Comparison of ENCODE assay signal across 10 mouse cellular contexts in the genomic region with DNA sequence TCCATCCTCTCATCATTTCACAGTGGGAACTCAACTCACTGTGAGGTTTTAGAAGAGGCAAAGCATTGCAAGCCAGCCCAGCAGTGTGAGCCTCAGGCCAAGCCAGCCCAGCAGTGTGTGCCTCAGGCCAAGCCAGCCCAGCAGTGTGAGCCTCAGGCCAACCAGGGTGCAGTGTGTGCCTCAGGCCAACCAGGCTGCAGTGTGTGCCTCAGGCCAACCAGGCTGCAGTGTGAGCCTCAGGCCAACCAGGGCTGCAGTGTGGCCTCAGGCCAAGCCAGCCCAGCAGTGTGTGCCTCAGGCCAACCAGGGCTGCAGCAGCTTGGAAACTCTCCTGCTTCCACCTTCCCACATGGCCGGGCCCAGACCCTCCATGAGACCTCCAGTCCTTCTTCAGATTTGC.
A peak's percentile ranks its signal among the peaks of the same experiment; 100 is the strongest.
DNase-seq lines count a peak whose midpoint lies in the region; ATAC-seq lines count a peak whose summit lies in the region.
"Had no signal": no experiment of that assay in that cellular context is flagged by ENCODE, and none has a peak within 500 bp of the region (broad histone marks: within the 10 kb centered on the region; RNA-seq: fewer than 3 reads in every experiment).

No protein-coding gene starts in this region.

- peak overlapping the region; percentile 52; the same call in 1 of the 2 replicates for H3K27ac ChIP-seq in intestine, embryonic 16.5 days (ENCODE audit: low read length)
- H3K27ac ChIP-seq: midbrain, embryonic 12.5 days had no signal

- H3K4me1 ChIP-seq in intestine, embryonic 16.5 days (ENCODE audit: control insufficient read depth, insufficient read depth, low read length) = peaks cover 29% of the 10 kb centered on the region

- DNase-seq in adrenal gland, postnatal 14 days = peak; percentile 43
- no peak for DNase-seq in adrenal gland, adult 8-10 months
- DNase-seq in kidney, postnatal 10 days = peak; percentile 69
- no peak for DNase-seq in kidney, adult 8-10 months
- DNase-seq in retina, postnatal 1 day = peak; percentile 61
- no peak for DNase-seq in frontal cortex, adult 2 months (ENCODE audit: extremely low spot score in 1 of 2, low spot score in 1 of 2)
- DNase-seq in cerebellum, adult 9-11 months = no peak
- DNase-seq: adrenal gland, postnatal 10 days had no signal

- no peak overlapping the region for H3K4me3 ChIP-seq in intestine, embryonic 16.5 days (ENCODE audit: low read length)
- H3K4me3 ChIP-seq: midbrain, embryonic 12.5 days had no signal

- no peak overlapping the region for H3K4me2 ChIP-seq in intestine, embryonic 16.5 days (ENCODE audit: low read depth, low read length)
- H3K4me2 ChIP-seq: midbrain, embryonic 12.5 days had no signal

- no peak overlapping the region for H3K9ac ChIP-seq in intestine, embryonic 16.5 days (ENCODE audit: low read depth, low read length)
- H3K9ac ChIP-seq: midbrain, embryonic 12.5 days had no signal

- ATAC-seq in intestine, embryonic 16.5 days = peak; percentile 57

- no peaks in the 10 kb centered on the region for H3K27me3 ChIP-seq in intestine, embryonic 16.5 days (replicated peaks; ENCODE audit: control insufficient read depth, insufficient read depth, low read length)

- no peaks in the 10 kb centered on the region for H3K36me3 ChIP-seq in intestine, embryonic 16.5 days (ENCODE audit: control insufficient read depth, insufficient read depth, low read length)
- H3K36me3 ChIP-seq: midbrain, embryonic 12.5 days had no signal

- H3K9me3 ChIP-seq in intestine, embryonic 16.5 days (ENCODE audit: control insufficient read depth, low read length) = no peaks in the 10 kb centered on the region
- H3K9me3 ChIP-seq: midbrain, embryonic 12.5 days had no signal

- 53% methylated on average over 1 of the region's 1 CpGs for WGBS in intestine, embryonic 16.5 days

Comparison
In these comparisons a context has a peak if more than half of its experiments do, and no peak if none do; other contexts are left out.
1. DNase-seq: peak in adrenal gland, postnatal 14 days (single experiment), kidney, postnatal 10 days (single experiment) and retina, postnatal 1 day (single experiment); none in adrenal gland, adult 8-10 months (single experiment), kidney, adult 8-10 months (0 of 2), frontal cortex, adult 2 months (0 of 2) and cerebellum, adult 9-11 months (single experiment).